Mouse (Mus musculus) midbrain, postnatal 0 days (tissue): ENCODE results near the gene Rps5. TPM values are rescaled to one million over a fixed set of nuclear protein-coding genes. Genes with fewer than 3 reads are reported as not detected.

Experiments
- ATAC-seq: fragments of 200-750 bp; cut with Nextera tagmentation; 2 replicates; pipeline ENCODE4 v1.8.0; 2017; ENCODE audit warnings: moderate number of reproducible peaks, mild to moderate bottlenecking, moderate TSS enrichment, moderate library complexity; ENCODE audit not compliant: low FRiP score
- DNase-seq: peaks from one replicate; pipeline ENCODE4 v3.0.0-alpha.2; 2015; ENCODE audit warnings: low spot score
- H3K27ac ChIP-seq: fragments of 300-500 bp; sonication (generic); 2 replicates; pipeline ENCODE4 v1.5.1; 2014; ENCODE audit warnings: low read depth, mild to moderate bottlenecking, low read length, mixed read lengths
- H3K27me3 ChIP-seq: fragments of 300-500 bp; sonication (generic); 2 replicates; pipeline ENCODE4 v1.6.1; 2014; ENCODE audit warnings: low read length, control low read depth, mixed read lengths; ENCODE audit not compliant: insufficient read depth
- H3K36me3 ChIP-seq: fragments of 300-500 bp; sonication (generic); 2 replicates; pipeline ENCODE4 v1.6.1; 2014; ENCODE audit warnings: low read length, control low read depth, mixed read lengths; ENCODE audit not compliant: insufficient read depth
- H3K4me1 ChIP-seq: fragments of 300-500 bp; sonication (generic); 2 replicates; pipeline ENCODE4 v1.6.1; 2014; ENCODE audit warnings: mild to moderate bottlenecking, control low read depth, antibody characterized with exemption, low read length, mixed read lengths; ENCODE audit not compliant: insufficient read depth
- H3K4me2 ChIP-seq: fragments of 300-500 bp; sonication (generic); 2 replicates; pipeline ENCODE4 v1.6.1; 2014; ENCODE audit warnings: low read depth, mild to moderate bottlenecking, low read length, mixed read lengths; ENCODE audit not compliant: poor library complexity, severe bottlenecking
- H3K4me3 ChIP-seq: fragments of 300-500 bp; sonication (generic); 2 replicates; pipeline ENCODE4 v1.5.1; 2014; ENCODE audit warnings: low read depth, mild to moderate bottlenecking, low read length, moderate library complexity
- H3K9ac ChIP-seq: fragments of 300-500 bp; sonication (generic); replicated peaks from 2 replicates; pipeline ENCODE4 v1.6.1; 2014; ENCODE audit warnings: mild to moderate bottlenecking, low read length, moderate library complexity, mixed read lengths; ENCODE audit not compliant: poor library complexity, severe bottlenecking
- H3K9me3 ChIP-seq: fragments of 300-500 bp; sonication (generic); 2 replicates; pipeline ENCODE4 v1.6.1; 2016; ENCODE audit warnings: low read length, control low read depth
- CTCF ChIP-seq: IDR thresholded peaks from 2 replicates; pipeline ENCODE4 v1.5.1; 2016; ENCODE audit warnings: antibody characterized with exemption, mild to moderate bottlenecking
- WGBS: fragments of 180-500 bp; shearing (Covaris S2); extraction: QIAGEN DNeasy Blood & Tissue Kit; methylation state at CpG from one replicate; pipeline ENCODE4 v1.1.7; 2014; 5-methylcytosine and 5-hydroxymethylcytosine counted together
- polyA plus RNA-seq: library from polyadenylated mRNA; unstranded; fragments of >200 nt; fragmentation: Nextera tagmentation; extraction: Ambion mirVana; gene quantifications from 2 replicates; pipeline ENCODE4 v1.2.1, GENCODE M21; 2015
- total RNA-seq: library from RNA; depleted of rRNA; stranded (reverse); fragments of >200 nt; gene quantifications from 2 replicates; pipeline ENCODE4 v1.2.3, GENCODE M21; 2014

Rps5 gene
- total and polyA plus RNA-seq, 2 experiments from 2014 or later = 583 to 1,185 TPM

GRCm38 (mm10) chr7:12886563-12887266 lies 35.4 kb upstream of the Rps5 start:
- no peak overlapping the region for H3K9ac ChIP-seq
- H3K4me2 ChIP-seq = no peak overlapping the region
- no peaks in the 10 kb centered on the region for H3K27me3 ChIP-seq
- DNase-seq = no peak
- 89% methylated on average over 12 of the region's 12 CpGs for WGBS
- H3K4me3 ChIP-seq = no peak overlapping the region
- no peaks in the 10 kb centered on the region for H3K4me1 ChIP-seq
- no peak for ATAC-seq
- H3K27ac ChIP-seq = no peak overlapping the region
- TF ChIP-seq CTCF = no peak
- H3K9me3 ChIP-seq = no peaks in the 10 kb centered on the region
- H3K36me3 ChIP-seq = peaks cover 59% of the 10 kb centered on the region

GRCm38 (mm10) chr7:12887585-12887984 lies 34.5 kb upstream of the Rps5 start:
- Histone ChIP-seq H3K36me3 (peaks cover 59% of the 10 kb centered on the region), H3K4me1 (no peaks in the 10 kb centered on the region), H3K9ac (no peak overlapping the region), H3K9me3 (no peaks in the 10 kb centered on the region), H3K27me3 (no peaks in the 10 kb centered on the region), H3K4me3 (no peak overlapping the region), H3K4me2 (no peak overlapping the region), H3K27ac (no peak overlapping the region)
- WGBS = 98% methylated on average over 5 of the region's 5 CpGs
- no peak for ATAC-seq
- TF ChIP-seq CTCF = no peak
- no peak for DNase-seq

GRCm38 (mm10) chr7:12890928-12891327 lies 31.2 kb upstream of the Rps5 start:
- no peak overlapping the region for H3K4me3 ChIP-seq
- TF ChIP-seq CTCF = no peak
- no peak overlapping the region for H3K9ac ChIP-seq
- peaks cover 44% of the 10 kb centered on the region for H3K36me3 ChIP-seq
- WGBS = 94% methylated on average over 14 of the region's 14 CpGs
- no peak for DNase-seq
- ATAC-seq = no peak
- H3K27me3 ChIP-seq = no peaks in the 10 kb centered on the region
- no peak overlapping the region for H3K4me2 ChIP-seq
- no peak overlapping the region for H3K27ac ChIP-seq
- H3K4me1 ChIP-seq = no peaks in the 10 kb centered on the region
- H3K9me3 ChIP-seq = no peaks in the 10 kb centered on the region

- Histone ChIP-seq H3K27ac (no peak overlapping the region), H3K4me2 (no peak overlapping the region), H3K9me3 (no peaks in the 10 kb centered on the region), H3K9ac (no peak overlapping the region), H3K4me1 (no peaks in the 10 kb centered on the region), H3K4me3 (no peak overlapping the region), H3K36me3 (peaks cover 40% of the 10 kb centered on the region), H3K27me3 (no peaks in the 10 kb centered on the region)
- no peak for ATAC-seq
- TF ChIP-seq CTCF = no peak
- DNase-seq = no peak
- 85% methylated on average over 1 of the region's 1 CpGs for WGBS
These were observed 30.8 kb upstream of the Rps5 start for GRCm38 (mm10) chr7:12891334-12891733.

DNA sequence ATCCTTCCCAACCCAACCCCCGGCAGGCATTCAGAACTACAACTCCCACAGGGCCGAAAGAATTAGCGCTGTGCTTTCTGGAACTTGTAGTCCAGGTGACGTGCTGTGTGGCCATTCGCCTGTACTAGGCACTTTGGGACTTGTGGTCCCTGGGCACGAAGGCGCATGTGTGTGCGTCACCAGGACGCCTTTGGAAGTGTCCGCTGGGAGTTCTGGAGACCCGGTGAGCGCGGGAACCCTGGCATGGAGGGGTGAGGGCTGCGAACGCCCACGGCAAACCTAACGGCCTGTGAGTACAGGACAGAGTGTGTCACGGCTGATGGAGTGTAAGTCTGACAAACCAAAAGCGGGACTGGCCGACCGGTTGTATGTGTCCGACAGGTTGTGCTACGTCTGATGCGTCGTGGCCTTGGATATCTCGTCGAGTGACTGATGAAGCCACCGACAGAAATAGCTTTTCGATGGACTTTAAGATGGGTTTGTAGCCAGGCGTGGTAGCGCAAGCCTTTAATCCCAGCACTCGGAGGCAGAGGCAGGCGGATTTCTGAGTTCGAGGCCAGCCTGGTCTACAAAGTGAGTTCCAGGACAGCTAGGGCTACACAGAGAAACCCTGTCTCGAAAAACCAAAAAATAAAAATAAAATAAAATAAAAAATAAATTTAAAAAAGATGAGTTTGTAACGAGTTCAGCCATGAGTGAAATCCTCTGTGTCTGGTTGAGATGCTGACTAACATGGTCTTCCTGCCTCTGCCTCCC lies 24.3 kb upstream of the Rps5 start, which contains the start of gene Zscan22:
TSS of gene Zscan22 (plus strand) at position 161 of the 756 bp plus-strand sequence.
- H3K4me2 ChIP-seq = peak within 1 kb of the TSS; percentile 50
- peaks cover 5% of the 10 kb centered on the region for H3K4me1 ChIP-seq
- no peak for TF ChIP-seq CTCF
- DNase-seq = peak; percentile 98
- ATAC-seq = peak; percentile 98
- 5% methylated on average over 36 of the region's 36 CpGs for WGBS
- H3K27me3 ChIP-seq = no peaks in the 10 kb centered on the region
- H3K27ac ChIP-seq = peak within 1 kb of the TSS; percentile 12; the same call in 1 of the 2 replicates
- no peaks in the 10 kb centered on the region for H3K36me3 ChIP-seq
- H3K9me3 ChIP-seq = no peaks in the 10 kb centered on the region
- peak within 1 kb of the TSS; percentile 56 for H3K9ac ChIP-seq
- peak within 1 kb of the TSS; percentile 62 for H3K4me3 ChIP-seq

- no peak overlapping the region for H3K27ac ChIP-seq
- H3K9ac ChIP-seq = no peak overlapping the region
- TF ChIP-seq CTCF = no peak
- H3K4me2 ChIP-seq = no peak overlapping the region
- peaks cover 5% of the 10 kb centered on the region for H3K4me1 ChIP-seq
- no peaks in the 10 kb centered on the region for H3K9me3 ChIP-seq
- no peak for ATAC-seq
- WGBS = 95% methylated on average over 5 of the region's 5 CpGs
- H3K4me3 ChIP-seq = no peak overlapping the region
- no peak for DNase-seq
- H3K36me3 ChIP-seq = peaks cover 23% of the 10 kb centered on the region
- H3K27me3 ChIP-seq = no peaks in the 10 kb centered on the region
These were observed 20.6 kb upstream of the Rps5 start for GRCm38 (mm10) chr7:12901517-12901916.
